ENCODE assay signal across 10 mouse cellular contexts in the genomic region with DNA sequence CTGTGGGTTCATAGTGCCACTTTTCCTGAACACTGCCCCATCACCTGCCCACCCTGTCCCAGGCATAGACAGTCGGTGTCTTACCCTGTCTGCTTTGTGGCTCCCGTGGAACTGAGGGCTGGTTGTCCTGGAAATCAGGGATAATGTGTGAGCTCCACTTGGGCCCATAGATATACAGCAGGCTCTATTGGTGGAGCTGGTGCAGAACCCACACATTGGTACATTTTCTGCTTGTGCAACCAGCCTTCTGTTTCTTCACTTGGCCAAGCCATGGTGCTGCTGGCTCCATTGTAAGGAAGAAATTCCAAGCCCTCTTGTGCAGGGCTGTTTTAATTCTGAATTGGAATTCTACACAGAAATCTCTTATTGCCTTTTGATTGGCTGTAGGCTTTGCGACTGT. TPM values are rescaled to one million over a fixed set of nuclear protein-coding genes. Genes with fewer than 3 reads are reported as not detected.
"Had no signal": no experiment of that assay in that cellular context is flagged by ENCODE, and none has a peak within 500 bp of the region (broad histone marks: within the 10 kb centered on the region; RNA-seq: fewer than 3 reads in every experiment).

A gene (minus strand): TSS at position 101 of the 400 bp plus-strand sequence.

RNA-seq across cellular contexts. Expression of the gene that starts here (rescaled TPM):
- total RNA-seq: megakaryocyte-erythroid progenitor cell, adult 5-6 weeks had no signal
- polyA plus RNA-seq: lung, embryonic 15.5 days; midbrain, embryonic 10.5 days; midbrain, embryonic 12.5 days; midbrain, embryonic 14.5 days; midbrain, embryonic 16.5 days; myocyte; neural tube, embryonic 11.5 days; small intestine, adult 2 months; stomach, embryonic 14.5 days had no signal
